Mouse (Mus musculus) neural tube, embryonic 15.5 days (tissue): ENCODE measurements at regions not wholly inside any gene's neighbourhood (a gene's known extent, or its start where the extent isn't known, plus 50 kb on each side); places are given as distances from the start of the nearest gene placed in this dataset.

Experiments
- ATAC-seq: fragments of 200-750 bp; cut with Nextera tagmentation; 2 replicates; pipeline ENCODE4 v1.8.0; 2017; ENCODE audit warnings: mild to moderate bottlenecking, moderate TSS enrichment, moderate library complexity; ENCODE audit not compliant: low FRiP score
- H3K27ac ChIP-seq: fragments of 300-500 bp; sonication (generic); replicated peaks from 2 replicates; pipeline ENCODE4 v1.5.1; 2015; ENCODE audit warnings: mild to moderate bottlenecking, inconsistent platforms
- H3K27me3 ChIP-seq: fragments of 300-500 bp; sonication (generic); replicated peaks from 2 replicates; pipeline ENCODE4 v1.6.1; 2015; ENCODE audit warnings: inconsistent platforms
- H3K36me3 ChIP-seq: fragments of 300-500 bp; sonication (generic); 2 replicates; pipeline ENCODE4 v1.6.1; 2015; ENCODE audit warnings: inconsistent platforms
- H3K4me1 ChIP-seq: fragments of 300-500 bp; sonication (generic); 2 replicates; pipeline ENCODE4 v1.6.1; 2015; ENCODE audit warnings: inconsistent platforms
- H3K4me2 ChIP-seq: fragments of 300-500 bp; sonication (generic); 2 replicates; pipeline ENCODE4 v1.6.1; 2015; ENCODE audit warnings: inconsistent platforms, mild to moderate bottlenecking, moderate library complexity
- H3K4me3 ChIP-seq: fragments of 300-500 bp; sonication (generic); replicated peaks from 2 replicates; pipeline ENCODE4 v1.5.1; 2015; ENCODE audit warnings: mild to moderate bottlenecking, inconsistent platforms
- H3K9ac ChIP-seq: fragments of 300-500 bp; sonication (generic); replicated peaks from 2 replicates; pipeline ENCODE4 v1.6.1; 2015; ENCODE audit warnings: mild to moderate bottlenecking, inconsistent platforms
- H3K9me3 ChIP-seq: fragments of 300-500 bp; sonication (generic); replicated peaks from 2 replicates; pipeline ENCODE4 v1.6.1; 2016; ENCODE audit warnings: inconsistent platforms
- WGBS: fragments of 180-500 bp; shearing (Covaris S2); methylation state at CpG from one replicate; pipeline ENCODE4 v1.1.7; 2015; ENCODE audit warnings: mixed read lengths; 5-methylcytosine and 5-hydroxymethylcytosine counted together

DNA sequence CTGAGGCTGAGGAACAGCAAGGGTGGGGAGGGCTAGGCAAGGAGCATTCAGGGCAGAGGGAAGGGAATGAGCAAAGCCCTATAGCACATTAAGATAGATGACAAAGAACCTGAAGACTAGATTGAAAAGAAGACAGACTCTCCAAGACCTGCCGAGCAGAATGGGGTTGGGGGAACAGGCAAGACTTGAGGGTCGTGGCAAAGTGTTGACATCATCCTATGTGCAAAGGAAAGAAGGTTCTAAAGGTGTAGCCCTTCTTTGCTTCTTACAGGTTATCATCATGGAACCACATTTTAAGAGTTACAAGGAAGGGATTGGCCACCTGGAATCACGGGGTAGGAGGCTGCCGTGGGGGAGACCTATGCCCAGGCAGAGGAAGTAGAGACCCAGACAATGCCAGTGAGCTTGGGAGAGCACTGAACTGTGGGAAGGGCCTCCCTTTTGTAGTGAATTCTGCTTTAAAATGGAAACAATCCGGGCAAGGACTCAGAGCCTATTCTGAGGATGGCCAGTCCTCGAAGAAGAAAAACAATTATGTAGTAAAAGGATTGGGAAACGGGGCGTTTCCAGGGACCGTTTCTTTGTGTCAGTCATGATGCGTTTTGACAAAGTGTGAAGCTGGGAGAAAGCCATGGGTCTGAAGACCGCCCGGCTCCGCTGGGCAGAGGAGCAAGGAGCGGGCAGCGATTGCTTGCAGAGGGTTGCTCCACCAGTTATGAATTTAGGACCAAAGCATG is 55.5 kb upstream of the Cox10 start:
- Histone ChIP-seq H3K4me3 (no peak overlapping the region), H3K27ac (no peak overlapping the region), H3K4me2 (no peak overlapping the region), H3K36me3 (no peaks in the 10 kb centered on the region), H3K27me3 (no peaks in the 10 kb centered on the region), H3K9me3 (no peaks in the 10 kb centered on the region), H3K9ac (no peak overlapping the region), H3K4me1 (no peaks in the 10 kb centered on the region)
- ATAC-seq = no peak
- WGBS = 60% methylated on average over 15 of the region's 15 CpGs
